Mouse (Mus musculus) liver, postnatal 0 days (tissue): ENCODE data around the gene Cxcl17. TPM values are rescaled to one million over a fixed set of nuclear protein-coding genes. Genes with fewer than 3 reads are reported as not detected.
A peak's percentile ranks its signal among the peaks of the same experiment; 100 is the strongest.

Experiments used
- ATAC-seq: fragments of 200-750 bp; cut with Nextera tagmentation; 2 replicates; pipeline ENCODE4 v1.8.0; 2017; ENCODE audit warnings: mild to moderate bottlenecking, moderate library complexity
- DNase-seq: peaks from one replicate; pipeline ENCODE4 v3.0.0-alpha.2; 2016
- H3K27ac ChIP-seq: fragments of 300-500 bp; sonication (generic); 2 replicates; pipeline ENCODE4 v1.5.1; 2014; ENCODE audit warnings: antibody characterized with exemption, moderate library complexity, mild to moderate bottlenecking, low read depth
- H3K27me3 ChIP-seq: fragments of 300-500 bp; sonication (generic); 2 replicates; pipeline ENCODE4 v1.6.1; 2014; ENCODE audit warnings: low read length, control low read depth, mixed read lengths; ENCODE audit not compliant: insufficient read depth
- H3K36me3 ChIP-seq: fragments of 300-500 bp; sonication (generic); replicated peaks from 2 replicates; pipeline ENCODE4 v1.6.1; 2014; ENCODE audit warnings: mild to moderate bottlenecking, control low read depth, low read length, moderate library complexity, mixed read lengths; ENCODE audit not compliant: insufficient read depth
- H3K4me1 ChIP-seq: fragments of 300-500 bp; sonication (generic); 2 replicates; pipeline ENCODE4 v1.6.1; 2014; ENCODE audit warnings: antibody characterized with exemption, mild to moderate bottlenecking, control low read depth; ENCODE audit not compliant: insufficient read depth
- H3K4me2 ChIP-seq: fragments of 300-500 bp; sonication (generic); 2 replicates; pipeline ENCODE4 v1.6.1; 2014; ENCODE audit warnings: low read depth, mild to moderate bottlenecking, low read length, moderate library complexity, mixed read lengths
- H3K4me3 ChIP-seq: fragments of 300-500 bp; sonication (generic); 2 replicates; pipeline ENCODE4 v1.5.1; 2014; ENCODE audit warnings: low read depth, low read length
- H3K9ac ChIP-seq: fragments of 300-500 bp; sonication (generic); replicated peaks from 2 replicates; pipeline ENCODE4 v1.6.1; 2014; ENCODE audit warnings: mild to moderate bottlenecking, moderate library complexity
- H3K9me3 ChIP-seq: fragments of 300-500 bp; sonication (generic); 2 replicates; pipeline ENCODE4 v1.6.1; 2016; ENCODE audit warnings: mild to moderate bottlenecking, control low read depth, low read length, mixed read lengths
- CTCF ChIP-seq: sonication (generic); IDR thresholded peaks from 2 replicates; pipeline ENCODE4 v1.5.1; 2016; ENCODE audit warnings: antibody characterized with exemption, low read depth
- EP300 ChIP-seq: IDR thresholded peaks from 2 replicates; pipeline ENCODE4 v1.6.1; 2016; ENCODE audit warnings: antibody characterized with exemption, low read depth, mild to moderate bottlenecking
- WGBS: fragments of 180-500 bp; shearing (Covaris S2); extraction: QIAGEN DNeasy Blood & Tissue Kit; methylation state at CpG from one replicate; pipeline ENCODE4 v1.1.7; 2014; ENCODE audit not compliant: insufficient replicate concordance; 5-methylcytosine and 5-hydroxymethylcytosine counted together
- polyA plus RNA-seq: library from polyadenylated mRNA; unstranded; fragments of >200 nt; fragmentation: Nextera tagmentation; extraction: Ambion mirVana; gene quantifications from 2 replicates; pipeline ENCODE4 v1.2.1, GENCODE M21; 2015

The Cxcl17 gene
- polyA plus RNA-seq, 1 experiment from 2014 or later = not detected

GRCm38 (mm10) chr7:25439978-25440815 lies 27.5 kb upstream of the Cxcl17 start:
- DNase-seq = peak; percentile 78
- ATAC-seq = peak; percentile 94

GRCm38 (mm10) chr7:25439124-25439822 lies 26.6 kb upstream of the Cxcl17 start:
- WGBS = 76% methylated on average over 8 of the region's 8 CpGs
- ATAC-seq (no peak), DNase-seq (no peak)
- no peaks in the 10 kb centered on the region for H3K36me3 ChIP-seq
- no peak for TF ChIP-seq EP300
- H3K4me1 ChIP-seq = peaks cover 36% of the 10 kb centered on the region
- H3K9ac ChIP-seq = no peak overlapping the region
- H3K4me2 ChIP-seq = no peak overlapping the region
- no peaks in the 10 kb centered on the region for H3K27me3 ChIP-seq
- no peak overlapping the region for H3K4me3 ChIP-seq
- no peaks in the 10 kb centered on the region for H3K9me3 ChIP-seq
- H3K27ac ChIP-seq = no peak overlapping the region; the same call in 1 of the 2 replicates

More at GRCm38 (mm10) chr7:25439978-25440815, 27.5 kb upstream of the Cxcl17 start:
- H3K4me1 ChIP-seq = peaks cover 30% of the 10 kb centered on the region
- TF ChIP-seq EP300 (no peak), CTCF (no peak)
- no peaks in the 10 kb centered on the region for H3K36me3 ChIP-seq
- H3K9ac ChIP-seq = no peak overlapping the region
- peak overlapping the region; percentile 89 for H3K27ac ChIP-seq
- 67% methylated on average over 9 of the region's 9 CpGs for WGBS
- no peaks in the 10 kb centered on the region for H3K27me3 ChIP-seq
- H3K9me3 ChIP-seq = no peaks in the 10 kb centered on the region
- no peak overlapping the region for H3K4me2 ChIP-seq
- no peak overlapping the region for H3K4me3 ChIP-seq

- Histone ChIP-seq H3K9me3 (no peaks in the 10 kb centered on the region), H3K36me3 (no peaks in the 10 kb centered on the region), H3K27me3 (no peaks in the 10 kb centered on the region), H3K27ac (peak overlapping the region; percentile 82), H3K4me1 (peaks cover 57% of the 10 kb centered on the region), H3K9ac (no peak overlapping the region), H3K4me2 (no peak overlapping the region), H3K4me3 (no peak overlapping the region)
- ATAC-seq (no peak), DNase-seq (no peak)
- no peak for TF ChIP-seq CTCF
- no peak for TF ChIP-seq EP300
- 60% methylated on average over 2 of the region's 2 CpGs for WGBS
Observed at GRCm38 (mm10) chr7:25436704-25437103, 24.0 kb upstream of the Cxcl17 start.

- ATAC-seq = no peak
Observed at GRCm38 (mm10) chr7:25436226-25436625, 23.5 kb upstream of the Cxcl17 start.

GRCm38 (mm10) chr7:25435546-25435851 lies 22.8 kb upstream of the Cxcl17 start:
- no peaks in the 10 kb centered on the region for H3K36me3 ChIP-seq
- no peak overlapping the region for H3K9ac ChIP-seq
- no peak overlapping the region for H3K4me3 ChIP-seq
- WGBS = 57% methylated on average over 2 of the region's 2 CpGs
- H3K27ac ChIP-seq = peak overlapping the region; percentile 82
- peaks cover 53% of the 10 kb centered on the region for H3K4me1 ChIP-seq
- no peaks in the 10 kb centered on the region for H3K9me3 ChIP-seq
- TF ChIP-seq CTCF (no peak), EP300 (no peak)
- ATAC-seq = peak; percentile 14; the same call in 1 of the 2 replicates
- H3K4me2 ChIP-seq = no peak overlapping the region
- no peaks in the 10 kb centered on the region for H3K27me3 ChIP-seq
- no peak for DNase-seq

More at GRCm38 (mm10) chr7:25436226-25436625, 23.5 kb upstream of the Cxcl17 start:
- 65% methylated on average over 6 of the region's 6 CpGs for WGBS
- Histone ChIP-seq H3K9ac (no peak overlapping the region), H3K27ac (peak overlapping the region; percentile 82), H3K4me3 (no peak overlapping the region), H3K36me3 (no peaks in the 10 kb centered on the region), H3K9me3 (no peaks in the 10 kb centered on the region), H3K27me3 (no peaks in the 10 kb centered on the region), H3K4me2 (no peak overlapping the region), H3K4me1 (peaks cover 57% of the 10 kb centered on the region)
- TF ChIP-seq EP300 = no peak
- TF ChIP-seq CTCF = no peak
- DNase-seq = no peak

GRCm38 (mm10) chr7:25434654-25435545 lies 22.2 kb upstream of the Cxcl17 start:
- ATAC-seq (peak; percentile 18; the same call in 1 of the 2 replicates), DNase-seq (no peak)
- H3K4me1 ChIP-seq = peaks cover 49% of the 10 kb centered on the region
- TF ChIP-seq CTCF = no peak
- TF ChIP-seq EP300 = no peak
- peak overlapping the region; percentile 82 for H3K27ac ChIP-seq
- H3K4me2 ChIP-seq = no peak overlapping the region
- H3K27me3 ChIP-seq = no peaks in the 10 kb centered on the region
- no peak overlapping the region for H3K9ac ChIP-seq
- H3K9me3 ChIP-seq = no peaks in the 10 kb centered on the region
- no peak overlapping the region for H3K4me3 ChIP-seq
- 83% methylated on average over 10 of the region's 10 CpGs for WGBS
- no peaks in the 10 kb centered on the region for H3K36me3 ChIP-seq
